Mouse (Mus musculus): ENCODE results near the gene Gm9922.

- no peak for TF ChIP-seq CTCF (IDR thresholded peaks at IDR 0.05; ENCODE audit: borderline replicate concordance, control insufficient read depth, extremely low read depth, insufficient read depth, low read length, poor library complexity)
- no peak for TF ChIP-seq POLR2A (IDR thresholded peaks at IDR 0.05; ENCODE audit: control insufficient read depth, extremely low read depth, insufficient read depth, low read length, poor library complexity)
These were observed 34.2 kb upstream of the Gm9922 start for GRCm38 (mm10) chr14:101763762-101764295.

Measured in thymus, adult 2 months (tissue).